Mouse (Mus musculus): Measurements from ENCODE around the gene Arhgap9. TPM values are rescaled to one million over a fixed set of nuclear protein-coding genes. Genes with fewer than 3 reads are reported as not detected.

Arhgap9 gene
- total and polyA plus RNA-seq, 2 experiments = 1.5 to 2.1 TPM

GRCm38 (mm10) chr10:127286730-127287129 lies 35.0 kb upstream of the Arhgap9 start:
- peaks cover 20% of the 10 kb centered on the region for H3K36me3 ChIP-seq (ENCODE audit: control insufficient read depth, insufficient read depth, low read length)
- no peak overlapping the region for H3K4me3 ChIP-seq (ENCODE audit: insufficient read depth, low read depth, low read length)

GRCm38 (mm10) chr10:127287271-127287935 lies 34.4 kb upstream of the Arhgap9 start:
- peak overlapping the region; percentile 80 for H3K4me3 ChIP-seq (ENCODE audit: insufficient read depth, low read depth, low read length)
- no peak for DNase-seq (ENCODE audit: extremely low read depth, low read depth, low spot score)
- peaks cover 21% of the 10 kb centered on the region for H3K4me1 ChIP-seq (ENCODE audit: control insufficient read depth, insufficient read depth, low read length)
- TF ChIP-seq CTCF (IDR thresholded peaks at IDR 0.05; ENCODE audit: low read depth, low read length) = no peak
- no peak for TF ChIP-seq POLR2A (IDR thresholded peaks at IDR 0.05; ENCODE audit: extremely low read depth, insufficient read depth, low read length)
- H3K79me2 ChIP-seq (ENCODE audit: control insufficient read depth, insufficient read depth, low read length) = peaks cover 19% of the 10 kb centered on the region; the same call in 1 of the 2 replicates
- 38% methylated on average over 15 of the region's 15 CpGs for WGBS
- peak overlapping the region; percentile 96 for H3K27ac ChIP-seq (replicated peaks; ENCODE audit: insufficient read depth, low read depth, low read length)
- no peaks in the 10 kb centered on the region for H3K27me3 ChIP-seq (ENCODE audit: control insufficient read depth, insufficient read depth, low read length)
- H3K36me3 ChIP-seq (ENCODE audit: control insufficient read depth, insufficient read depth, low read length) = peaks cover 16% of the 10 kb centered on the region
- H3K9ac ChIP-seq (ENCODE audit: low read depth, low read length) = peak overlapping the region; percentile 86

More at GRCm38 (mm10) chr10:127286730-127287129, 35.0 kb upstream of the Arhgap9 start:
- WGBS = 14% methylated on average over 7 of the region's 7 CpGs
- H3K79me2 ChIP-seq (ENCODE audit: control insufficient read depth, insufficient read depth, low read length) = peaks cover 19% of the 10 kb centered on the region; the same call in 1 of the 2 replicates
- peak overlapping the region; percentile 96 for H3K27ac ChIP-seq (replicated peaks; ENCODE audit: insufficient read depth, low read depth, low read length)
- DNase-seq (ENCODE audit: extremely low read depth, low read depth, low spot score) = peak; percentile 55
- 0 out of 2 replicates have a peak overlapping the region, but pooled peaks have one; percentile 86 for H3K9ac ChIP-seq (ENCODE audit: low read depth, low read length)
- H3K4me1 ChIP-seq (ENCODE audit: control insufficient read depth, insufficient read depth, low read length) = peaks cover 17% of the 10 kb centered on the region
- TF ChIP-seq POLR2A (IDR thresholded peaks at IDR 0.05; ENCODE audit: extremely low read depth, insufficient read depth, low read length) = no peak
- H3K27me3 ChIP-seq (ENCODE audit: control insufficient read depth, insufficient read depth, low read length) = no peaks in the 10 kb centered on the region

- Histone ChIP-seq H3K4me1 (ENCODE audit: control insufficient read depth, insufficient read depth, low read length) (peaks cover 23% of the 10 kb centered on the region), H3K36me3 (ENCODE audit: control insufficient read depth, insufficient read depth, low read length) (peaks cover 13% of the 10 kb centered on the region), H3K27me3 (ENCODE audit: control insufficient read depth, insufficient read depth, low read length) (no peaks in the 10 kb centered on the region), H3K9ac (ENCODE audit: low read depth, low read length) (peak overlapping the region; percentile 86), H3K27ac (replicated peaks; ENCODE audit: insufficient read depth, low read depth, low read length) (peak overlapping the region; percentile 96), H3K4me3 (ENCODE audit: insufficient read depth, low read depth, low read length) (peak overlapping the region; percentile 80), H3K79me2 (ENCODE audit: control insufficient read depth, insufficient read depth, low read length) (peaks cover 19% of the 10 kb centered on the region; the same call in 1 of the 2 replicates)
- DNase-seq (ENCODE audit: extremely low read depth, low read depth, low spot score) = peak; percentile 71
- WGBS = 0% methylated on average over 3 of the region's 3 CpGs
- no peak for TF ChIP-seq POLR2A (IDR thresholded peaks at IDR 0.05; ENCODE audit: extremely low read depth, insufficient read depth, low read length)
- no peak for TF ChIP-seq CTCF (IDR thresholded peaks at IDR 0.05; ENCODE audit: low read depth, low read length)
These were observed 33.8 kb upstream of the Arhgap9 start for GRCm38 (mm10) chr10:127287936-127288293.

- peak overlapping the region; percentile 86 for H3K9ac ChIP-seq (ENCODE audit: low read depth, low read length)
- WGBS = under 1% methylated on average over 23 of the region's 28 CpGs
- peaks cover 19% of the 10 kb centered on the region; the same call in 1 of the 2 replicates for H3K79me2 ChIP-seq (ENCODE audit: control insufficient read depth, insufficient read depth, low read length)
- H3K4me3 ChIP-seq (ENCODE audit: insufficient read depth, low read depth, low read length) = peak overlapping the region; percentile 80
- peaks cover 9% of the 10 kb centered on the region for H3K36me3 ChIP-seq (ENCODE audit: control insufficient read depth, insufficient read depth, low read length)
- DNase-seq (ENCODE audit: extremely low read depth, low read depth, low spot score) = peak; percentile 61
- no peak for TF ChIP-seq CTCF (IDR thresholded peaks at IDR 0.05; ENCODE audit: low read depth, low read length)
- 0 out of 2 replicates have a peak, but pooled peaks have one; percentile 5 for TF ChIP-seq POLR2A (IDR thresholded peaks at IDR 0.05; ENCODE audit: extremely low read depth, insufficient read depth, low read length)
- peaks cover 25% of the 10 kb centered on the region for H3K4me1 ChIP-seq (ENCODE audit: control insufficient read depth, insufficient read depth, low read length)
- H3K27ac ChIP-seq (replicated peaks; ENCODE audit: insufficient read depth, low read depth, low read length) = peak overlapping the region; percentile 96
- H3K27me3 ChIP-seq (ENCODE audit: control insufficient read depth, insufficient read depth, low read length) = no peaks in the 10 kb centered on the region
These were observed 33.4 kb upstream of the Arhgap9 start for GRCm38 (mm10) chr10:127288328-127288799.

- DNase-seq (ENCODE audit: extremely low read depth, low read depth, low spot score) = peak; percentile 95
- TF ChIP-seq CTCF (IDR thresholded peaks at IDR 0.05; ENCODE audit: low read depth, low read length) (no peak), POLR2A (IDR thresholded peaks at IDR 0.05; ENCODE audit: extremely low read depth, insufficient read depth, low read length) (no peak)
These were observed 32.8 kb upstream of the Arhgap9 start, which contains the start of gene Mbd6 for GRCm38 (mm10) chr10:127288800-127289572. Mbd6 (minus strand) TSS chr10:127289018.

More at GRCm38 (mm10) chr10:127288800-127289572, 32.8 kb upstream of the Arhgap9 start, which contains the start of gene Mbd6:
- Histone ChIP-seq H3K27me3 (ENCODE audit: control insufficient read depth, insufficient read depth, low read length) (no peaks in the 10 kb centered on the region), H3K4me3 (ENCODE audit: insufficient read depth, low read depth, low read length) (peak within 1 kb of the TSS; percentile 80), H3K27ac (replicated peaks; ENCODE audit: insufficient read depth, low read depth, low read length) (peak within 1 kb of the TSS; percentile 96), H3K9ac (ENCODE audit: low read depth, low read length) (peak within 1 kb of the TSS; percentile 86), H3K79me2 (ENCODE audit: control insufficient read depth, insufficient read depth, low read length) (peaks cover 19% of the 10 kb centered on the region; the same call in 1 of the 2 replicates), H3K36me3 (ENCODE audit: control insufficient read depth, insufficient read depth, low read length) (peaks cover 9% of the 10 kb centered on the region), H3K4me1 (ENCODE audit: control insufficient read depth, insufficient read depth, low read length) (peaks cover 25% of the 10 kb centered on the region)
- 0% methylated on average over 55 of the region's 65 CpGs for WGBS

Measured in liver, adult 2 months (tissue).